Mouse (Mus musculus) R1 (cell line): ENCODE data around the gene Sult5a1.

Experiments used
- DNase-seq: peaks from one replicate; pipeline ENCODE4 v3.0.0-alpha.2; 2018; ENCODE audit warnings: low read depth, low spot score

Sult5a1 gene

GRCm38 (mm10) chr8:123157888-123158465 is at the start of gene Sult5a1:
Gene Sult5a1 (minus strand): TSS chr8:123158315.
- peak; percentile 46 for DNase-seq

- DNase-seq, result no peak
Observed at GRCm38 (mm10) chr8:123203571-123203970, 45.5 kb upstream of the Sult5a1 start.

- peak; percentile 86 for DNase-seq
Observed at GRCm38 (mm10) chr8:123202288-123202687, 44.2 kb upstream of the Sult5a1 start.

DNA sequence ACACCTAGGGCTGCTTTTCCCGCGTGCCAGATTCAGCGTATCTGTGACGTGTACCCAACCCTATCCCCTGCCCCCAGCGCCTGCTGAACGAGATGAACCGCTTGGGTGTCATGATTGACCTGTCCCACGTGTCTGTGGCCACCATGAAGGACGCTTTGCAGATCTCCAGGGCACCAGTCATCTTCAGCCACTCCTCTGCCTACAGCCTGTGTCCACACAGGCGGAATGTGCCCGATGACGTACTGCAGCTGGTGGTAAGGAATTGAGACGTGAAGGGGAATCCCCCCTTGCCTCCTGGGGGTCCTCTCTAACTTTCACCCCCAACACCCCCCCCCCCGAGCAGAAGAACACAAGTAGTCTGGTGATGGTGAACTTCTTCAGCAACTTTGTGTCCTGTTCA is 41.7 kb upstream of the Sult5a1 start:
- DNase-seq, result no peak

GRCm38 (mm10) chr8:123197016-123197415 is 38.9 kb upstream of the Sult5a1 start:
- peak; percentile 78 for DNase-seq

DNA sequence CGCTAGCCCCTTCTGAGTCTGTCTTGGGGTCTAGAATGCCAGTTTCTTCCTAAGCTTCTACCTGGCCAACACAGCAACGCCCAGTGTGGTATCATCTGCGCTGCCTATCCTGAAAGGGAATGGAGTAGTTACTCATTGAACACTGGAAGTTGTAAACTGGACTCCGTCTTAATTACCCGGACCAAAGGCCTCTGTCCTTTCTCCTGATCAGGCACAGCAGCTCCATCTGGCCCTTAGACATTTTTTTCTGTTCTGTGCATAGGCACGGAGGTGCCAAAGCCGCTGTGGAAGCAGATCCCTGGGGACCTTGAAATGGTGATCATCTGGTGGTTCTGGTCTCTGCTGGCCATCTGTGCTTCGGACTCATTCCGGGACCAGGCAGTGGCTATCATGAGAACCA is 35.7 kb upstream of the Sult5a1 start:
- DNase-seq, result no peak

DNA sequence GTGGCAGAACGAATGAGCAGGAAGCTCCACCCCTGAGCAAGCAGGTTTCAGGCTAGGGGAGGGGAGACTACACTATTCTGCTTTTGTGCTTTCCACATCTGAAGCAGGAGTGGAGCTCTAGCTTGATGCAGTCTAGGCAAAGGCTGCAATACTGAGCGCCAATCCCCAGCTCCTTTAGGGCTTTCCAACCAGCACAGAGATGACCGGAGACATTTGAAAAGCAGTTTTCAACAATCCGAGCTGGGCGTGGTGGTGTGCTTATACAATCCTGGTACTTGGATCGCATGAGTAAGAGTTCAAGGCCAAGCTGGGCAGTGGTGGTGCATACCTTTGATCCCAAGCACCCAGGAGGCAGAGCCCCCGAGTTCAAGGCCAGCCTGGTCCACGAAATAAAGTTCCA is 33.8 kb upstream of the Sult5a1 start:
- peak; percentile 57 for DNase-seq

- DNase-seq, result peak; percentile 87
Observed at GRCm38 (mm10) chr8:123190678-123191077, 32.6 kb upstream of the Sult5a1 start.

DNA sequence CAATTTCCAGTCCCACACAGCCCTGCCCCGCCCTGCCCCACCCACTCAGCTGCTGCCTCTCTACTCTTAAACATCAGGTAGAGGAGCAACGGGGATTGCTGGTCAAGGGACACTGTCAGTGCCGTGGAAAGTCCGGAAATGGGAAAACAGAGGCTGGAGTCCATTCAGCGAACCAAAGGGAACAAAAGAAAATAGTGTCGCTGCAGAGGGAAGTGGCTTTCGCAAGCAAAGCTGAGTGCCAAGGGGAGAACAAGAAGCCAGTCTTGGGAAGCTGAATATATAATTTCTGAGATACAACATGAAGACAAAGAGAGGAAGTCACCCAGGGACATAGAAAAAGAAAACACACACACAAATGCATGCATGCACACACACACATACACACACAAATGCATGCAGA is 30.7 kb upstream of the Sult5a1 start:
- DNase-seq, result no peak

GRCm38 (mm10) chr8:123188006-123188405 is 29.9 kb upstream of the Sult5a1 start:
- no peak for DNase-seq

DNA sequence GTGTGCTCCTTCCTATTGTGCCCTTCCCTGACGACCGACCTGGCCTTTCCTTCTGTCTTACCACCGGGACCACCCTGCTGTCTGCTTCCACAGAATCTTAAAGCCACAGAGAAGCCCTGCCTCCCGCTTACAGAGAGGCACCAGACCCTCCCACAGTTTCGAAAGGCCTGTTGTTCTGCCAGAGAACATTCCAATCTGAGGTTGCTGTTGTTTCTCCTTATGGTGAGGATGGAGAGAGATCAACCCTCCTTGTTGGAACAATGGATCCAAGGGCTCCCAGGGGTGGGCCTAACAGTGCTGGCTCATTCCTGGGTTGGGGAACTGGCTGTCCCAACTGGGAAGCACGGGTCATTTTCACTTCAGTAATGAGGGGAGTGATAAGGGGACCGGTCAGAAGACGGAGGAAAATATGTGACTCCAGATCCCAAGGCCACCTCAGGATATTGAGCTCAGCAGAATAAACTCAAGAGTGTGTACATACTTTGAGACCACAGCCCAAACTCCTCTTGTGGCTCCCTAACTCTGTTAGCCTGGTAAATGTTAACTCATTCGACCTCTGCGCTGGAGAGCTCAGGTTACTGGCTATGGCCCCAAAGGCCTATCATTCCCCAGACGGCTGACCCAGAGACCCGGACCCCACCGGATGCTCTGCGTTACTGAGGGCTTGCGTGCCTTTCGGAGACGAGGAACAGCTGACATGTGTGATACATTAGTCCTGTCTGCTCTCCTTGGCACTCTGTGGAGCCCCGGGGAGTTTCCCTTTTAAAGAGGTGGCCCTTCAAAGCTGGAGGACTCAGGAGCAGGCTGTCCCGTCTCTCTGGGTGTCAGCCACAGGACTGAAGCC is 27.7 kb upstream of the Sult5a1 start, which contains the start of gene Dpep1:
Gene Dpep1 (plus strand): TSS at position 677 of the 844 bp plus-strand sequence.
- DNase-seq, result no peak

GRCm38 (mm10) chr8:123181391-123181790 is 23.3 kb upstream of the Sult5a1 start:
- no peak for DNase-seq

- peak; percentile 44 for DNase-seq
Observed at GRCm38 (mm10) chr8:123156070-123156773, 1.9 kb downstream of the Sult5a1 start.

GRCm38 (mm10) chr8:123155177-123155576 is 2.9 kb downstream of the Sult5a1 start:
- no peak for DNase-seq

DNA sequence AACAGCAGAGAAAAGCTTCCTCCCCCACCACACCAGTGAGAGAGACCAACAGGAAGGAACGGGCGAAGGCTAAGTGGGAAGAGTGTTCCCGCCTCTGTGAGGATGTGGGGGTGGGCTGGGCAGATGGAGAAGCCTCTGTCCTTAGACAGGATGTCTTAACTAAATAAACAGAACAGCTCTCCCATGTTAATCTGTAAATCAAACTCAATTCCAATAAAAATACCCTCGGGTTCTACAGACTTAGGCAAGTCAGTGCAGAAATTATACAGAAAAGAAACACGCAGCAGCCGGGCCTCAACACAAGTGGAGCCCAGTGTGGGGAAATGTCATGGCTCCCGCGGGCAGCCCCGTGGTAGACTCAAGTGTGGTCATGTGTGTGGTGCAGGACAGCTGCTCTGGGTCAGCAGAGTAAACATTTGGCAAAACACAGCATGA is 7.4 kb downstream of the Sult5a1 start:
- DNase-seq, result no peak

DNA sequence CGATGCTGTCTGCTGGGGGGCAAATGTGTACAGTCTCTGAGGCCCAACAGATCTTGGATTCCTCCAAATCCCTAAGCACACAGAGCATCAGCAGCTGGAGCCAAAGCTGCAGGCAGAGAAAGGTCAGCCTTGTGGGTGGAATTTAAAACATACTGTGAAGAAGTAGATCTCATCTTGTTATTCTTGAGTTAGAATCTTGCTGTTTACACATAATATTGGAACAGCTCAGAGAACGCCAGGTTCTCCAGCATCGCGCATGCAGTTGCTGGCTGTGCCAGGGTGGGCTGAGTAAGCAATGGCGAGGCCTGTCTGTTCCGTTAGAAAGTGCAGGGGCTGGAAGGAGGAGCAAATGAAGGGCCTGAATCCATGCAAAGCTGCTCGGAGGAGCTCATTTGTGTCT is 11.7 kb downstream of the Sult5a1 start:
- DNase-seq, result no peak

DNA sequence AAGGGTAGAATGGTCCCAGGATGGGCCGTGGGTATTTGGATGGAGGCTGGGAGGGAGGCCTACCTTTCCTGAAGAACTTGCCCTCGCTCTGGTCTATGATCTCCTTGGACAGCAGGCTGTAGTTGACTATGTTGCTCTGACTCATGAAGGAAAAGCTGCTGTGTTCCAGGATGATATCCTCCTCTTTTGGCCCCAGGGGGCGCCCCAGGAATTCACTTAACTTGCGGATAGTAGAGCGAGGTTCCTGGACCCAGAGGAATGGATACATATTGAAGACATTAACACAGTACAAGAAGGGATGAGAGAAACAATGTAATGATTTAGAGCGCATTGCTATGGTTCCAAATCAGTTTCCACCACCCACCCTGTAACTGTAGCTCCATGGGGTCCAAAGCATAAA is 12.8 kb downstream of the Sult5a1 start:
- peak; percentile 57 for DNase-seq

GRCm38 (mm10) chr8:123141741-123142462 is 16.2 kb downstream of the Sult5a1 start:
- DNase-seq, result no peak

DNA sequence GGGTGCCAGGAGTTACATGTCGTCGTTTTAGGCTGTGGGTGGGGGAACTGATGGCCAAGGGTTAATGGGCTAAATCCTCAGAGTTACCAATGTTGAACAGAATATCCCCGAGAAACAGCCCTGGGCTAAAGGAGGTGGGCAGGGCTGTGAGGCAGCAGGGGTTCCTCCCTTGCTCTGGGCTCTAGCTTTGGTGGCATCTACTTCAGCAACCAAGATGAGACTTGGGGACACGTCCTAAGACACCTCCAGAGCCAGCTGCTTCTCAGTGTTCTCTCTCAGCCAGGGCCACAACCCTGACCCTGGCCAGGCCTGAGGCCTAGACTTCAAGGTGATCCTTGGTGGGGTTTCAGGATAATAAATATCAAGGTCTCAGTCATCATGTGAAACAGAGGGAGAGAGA is 19.4 kb downstream of the Sult5a1 start:
- DNase-seq, result no peak

DNA sequence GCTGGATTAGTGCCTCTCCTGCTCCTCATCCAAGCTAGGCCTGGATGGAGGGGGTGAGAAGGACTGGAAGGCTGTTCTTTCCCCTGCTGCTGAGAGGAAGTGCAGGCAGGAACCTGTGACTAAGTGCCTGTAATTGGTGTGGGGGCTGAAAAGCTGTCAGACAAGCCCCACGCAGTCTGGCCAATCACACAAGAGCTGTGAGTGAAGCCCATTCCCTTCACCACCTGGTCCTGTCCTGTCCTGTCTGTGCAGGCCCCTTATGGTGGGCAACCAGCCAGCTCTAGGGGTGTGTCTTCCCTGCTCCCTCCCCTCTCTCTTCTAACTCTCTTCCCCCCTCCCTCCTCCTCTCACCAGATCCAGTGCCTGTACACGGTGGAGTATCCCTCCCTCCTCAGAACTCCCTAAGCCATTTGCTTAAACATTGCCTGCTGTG is 20.5 kb downstream of the Sult5a1 start:
- no peak for DNase-seq

- DNase-seq, result no peak
Observed at GRCm38 (mm10) chr8:123136287-123136686, 21.8 kb downstream of the Sult5a1 start.

GRCm38 (mm10) chr8:123135806-123136205 is 22.3 kb downstream of the Sult5a1 start:
- DNase-seq, result no peak
